Mouse (Mus musculus): Measurements from ENCODE around the gene Rpl13a. TPM values are rescaled to one million over a fixed set of nuclear protein-coding genes. Genes with fewer than 3 reads are reported as not detected.

Rpl13a gene
- polyA plus RNA-seq, 1 experiment from 2014 or later = 668 TPM

MicroRNAs encoded within 50 kb of the gene (microRNA counts, 519-probe panel; counts per million panel counts)
- microRNA mmu-miR-150 = 3,981 counts per million, percentile 42 among the panel's probes with 10 or more counts

Small RNA genes lying within 50 kb of the gene (microRNA-seq; reads per million reads assigned to microRNA genes)
- gene Mir150 (68.6 reads per million, percentile 40 among the genes with 10 or more reads in this experiment), gene Mir5121 (10.5 reads per million, percentile 18 among the genes with 10 or more reads in this experiment), gene Mir7055 (not detected)

Other genes starting within 250 kb of the Rpl13a start
- gene Med25, start 236.0 kb downstream of the Rpl13a start, polyA plus RNA-seq (2014; fragmentation: Nextera tagmentation; extraction: Ambion mirVana) = 85.7 and 91.1 TPM in 2 replicates
- 14.5 and 16.0 TPM in 2 replicates for gene Fuz, start 232.7 kb downstream of the Rpl13a start, polyA plus RNA-seq (2014; fragmentation: Nextera tagmentation; extraction: Ambion mirVana)
- gene Ap2a1, start 199.3 kb downstream of the Rpl13a start, polyA plus RNA-seq (2014; fragmentation: Nextera tagmentation; extraction: Ambion mirVana) = 120 and 128 TPM in 2 replicates
- gene Tsks, start 185.6 kb downstream of the Rpl13a start, polyA plus RNA-seq (2014; fragmentation: Nextera tagmentation; extraction: Ambion mirVana) = 0.11 and 0.19 TPM in 2 replicates
- gene Cpt1c, start 153.9 kb downstream of the Rpl13a start, polyA plus RNA-seq (2014; fragmentation: Nextera tagmentation; extraction: Ambion mirVana) = 54.3 and 60.3 TPM in 2 replicates
- 189 and 206 TPM in 2 replicates for gene Prmt1, start 142.2 kb downstream of the Rpl13a start, polyA plus RNA-seq (2014; fragmentation: Nextera tagmentation; extraction: Ambion mirVana)
- gene Irf3, start 131.1 kb downstream of the Rpl13a start, polyA plus RNA-seq (2014; fragmentation: Nextera tagmentation; extraction: Ambion mirVana) = 53.8 and 60.2 TPM in 2 replicates
- 6.4 and 9.5 TPM in 2 replicates for gene Bcl2l12, start 130.0 kb downstream of the Rpl13a start, polyA plus RNA-seq (2014; fragmentation: Nextera tagmentation; extraction: Ambion mirVana)
- gene Scaf1, start 112.4 kb downstream of the Rpl13a start, polyA plus RNA-seq (2014; fragmentation: Nextera tagmentation; extraction: Ambion mirVana) = 61.6 and 68.6 TPM in 2 replicates
- 9.0 and 13.7 TPM in 2 replicates for gene Rras, start 110.8 kb downstream of the Rpl13a start, polyA plus RNA-seq (2014; fragmentation: Nextera tagmentation; extraction: Ambion mirVana)
- 17.3 and 17.9 TPM in 2 replicates for gene Prr12, start 75.9 kb downstream of the Rpl13a start, polyA plus RNA-seq (2014; fragmentation: Nextera tagmentation; extraction: Ambion mirVana)
- 65.4 and 67.3 TPM in 2 replicates for gene Nosip, start 66.3 kb downstream of the Rpl13a start, polyA plus RNA-seq (2014; fragmentation: Nextera tagmentation; extraction: Ambion mirVana)
- 12.7 and 12.8 TPM in 2 replicates for gene Prrg2, start 66.1 kb downstream of the Rpl13a start, polyA plus RNA-seq (2014; fragmentation: Nextera tagmentation; extraction: Ambion mirVana)
- gene Rcn3, start 36.5 kb downstream of the Rpl13a start, polyA plus RNA-seq (2014; fragmentation: Nextera tagmentation; extraction: Ambion mirVana) = 23.7 and 118 TPM in 2 replicates
- gene Fcgrt, start 24.9 kb downstream of the Rpl13a start, polyA plus RNA-seq (2014; fragmentation: Nextera tagmentation; extraction: Ambion mirVana) = 7.0 and 36.4 TPM in 2 replicates
- gene Rps11, start 4.3 kb downstream of the Rpl13a start, polyA plus RNA-seq (2014; fragmentation: Nextera tagmentation; extraction: Ambion mirVana) = 781 and 868 TPM in 2 replicates
- gene Gm45713, start 7.5 kb upstream of the Rpl13a start, polyA plus RNA-seq (2014; fragmentation: Nextera tagmentation; extraction: Ambion mirVana) = 0.33 TPM in 1 of 2 replicates, not detected in the other
- gene Flt3l, start 7.7 kb upstream of the Rpl13a start, polyA plus RNA-seq (2014; fragmentation: Nextera tagmentation; extraction: Ambion mirVana) = 1.3 and 1.6 TPM in 2 replicates
- gene Pih1d1, start 25.5 kb upstream of the Rpl13a start, polyA plus RNA-seq (2014; fragmentation: Nextera tagmentation; extraction: Ambion mirVana) = 90.4 and 91.2 TPM in 2 replicates
- gene Aldh16a1, start 25.8 kb upstream of the Rpl13a start, polyA plus RNA-seq (2014; fragmentation: Nextera tagmentation; extraction: Ambion mirVana) = 16.9 and 19.8 TPM in 2 replicates
- 0.71 TPM in 1 of 2 replicates, not detected in the other for gene Slc17a7, start 35.2 kb upstream of the Rpl13a start, polyA plus RNA-seq (2014; fragmentation: Nextera tagmentation; extraction: Ambion mirVana)
- not detected in 2 replicates for gene Gfy, start 50.8 kb upstream of the Rpl13a start, polyA plus RNA-seq (2014; fragmentation: Nextera tagmentation; extraction: Ambion mirVana)
- gene Pth2, start 52.2 kb upstream of the Rpl13a start, polyA plus RNA-seq (2014; fragmentation: Nextera tagmentation; extraction: Ambion mirVana) = not detected in 2 replicates
- 0.15 and 0.50 TPM in 2 replicates for gene Ccdc155, start 76.1 kb upstream of the Rpl13a start, polyA plus RNA-seq (2014; fragmentation: Nextera tagmentation; extraction: Ambion mirVana)
- 11.8 and 12.9 TPM in 2 replicates for gene Dkkl1, start 83.4 kb upstream of the Rpl13a start, polyA plus RNA-seq (2014; fragmentation: Nextera tagmentation; extraction: Ambion mirVana)
- 24.5 and 39.9 TPM in 2 replicates for gene Tead2, start 87.0 kb upstream of the Rpl13a start, polyA plus RNA-seq (2014; fragmentation: Nextera tagmentation; extraction: Ambion mirVana)
- 1.0 and 1.6 TPM in 2 replicates for gene Cd37, start 110.4 kb upstream of the Rpl13a start, polyA plus RNA-seq (2014; fragmentation: Nextera tagmentation; extraction: Ambion mirVana)
- 0.75 and 0.99 TPM in 2 replicates for gene Slc6a16, start 112.3 kb upstream of the Rpl13a start, polyA plus RNA-seq (2014; fragmentation: Nextera tagmentation; extraction: Ambion mirVana)
- not detected in 2 replicates for gene Slc6a21, start 148.8 kb upstream of the Rpl13a start, polyA plus RNA-seq (2014; fragmentation: Nextera tagmentation; extraction: Ambion mirVana)
- gene Trpm4, start 205.0 kb upstream of the Rpl13a start, polyA plus RNA-seq (2014; fragmentation: Nextera tagmentation; extraction: Ambion mirVana) = 9.1 and 10.9 TPM in 2 replicates
- gene Hrc, start 206.5 kb upstream of the Rpl13a start, polyA plus RNA-seq (2014; fragmentation: Nextera tagmentation; extraction: Ambion mirVana) = 0.13 and 0.52 TPM in 2 replicates
- gene Ppfia3, start 238.3 kb upstream of the Rpl13a start, polyA plus RNA-seq (2014; fragmentation: Nextera tagmentation; extraction: Ambion mirVana) = 28.4 and 30.4 TPM in 2 replicates
- gene Lin7b, start 241.8 kb upstream of the Rpl13a start, polyA plus RNA-seq (2014; fragmentation: Nextera tagmentation; extraction: Ambion mirVana) = 24.9 and 49.4 TPM in 2 replicates